Mouse (Mus musculus) heart, postnatal 25 days (tissue): Measurements from ENCODE around the gene Ndufa4l2. TPM values are rescaled to one million over a fixed set of nuclear protein-coding genes. Genes with fewer than 3 reads are reported as not detected.

ENCODE experiments used
- DNase-seq: peaks from one replicate; pipeline ENCODE4 v3.0.0; 2022; ENCODE audit warnings: low spot score
- intact Hi-C: fragments of 180-260 bp; cut with DNase I; formaldehyde crosslinking; loops from one replicate; pipeline ENCODE4 v1.15.1; 2025
- total RNA-seq, 2 experiments: library from RNA; stranded (reverse); gene quantifications; 2 replicates each; pipeline ENCODE4 v1.2.3; 2021

Ndufa4l2 gene
- total RNA-seq, 2 experiments from 2014 or later = 22.6 to 33.1 TPM

GRCm38 (mm10) chr10:127522088-127522581 lies 7.4 kb downstream of the Ndufa4l2 start, which contains the start of gene Shmt2:
TSS of gene Shmt2 (minus strand) at chr10:127522444.
- DNase-seq = peak; percentile 57

GRCm38 (mm10) chr10:127524646-127525255 lies 10.0 kb downstream of the Ndufa4l2 start:
- intact Hi-C loops = no loop called here
- no peak for DNase-seq

More at GRCm38 (mm10) chr10:127522088-127522581, 7.4 kb downstream of the Ndufa4l2 start, which contains the start of gene Shmt2:
- intact Hi-C loops = no loop called here

DNA sequence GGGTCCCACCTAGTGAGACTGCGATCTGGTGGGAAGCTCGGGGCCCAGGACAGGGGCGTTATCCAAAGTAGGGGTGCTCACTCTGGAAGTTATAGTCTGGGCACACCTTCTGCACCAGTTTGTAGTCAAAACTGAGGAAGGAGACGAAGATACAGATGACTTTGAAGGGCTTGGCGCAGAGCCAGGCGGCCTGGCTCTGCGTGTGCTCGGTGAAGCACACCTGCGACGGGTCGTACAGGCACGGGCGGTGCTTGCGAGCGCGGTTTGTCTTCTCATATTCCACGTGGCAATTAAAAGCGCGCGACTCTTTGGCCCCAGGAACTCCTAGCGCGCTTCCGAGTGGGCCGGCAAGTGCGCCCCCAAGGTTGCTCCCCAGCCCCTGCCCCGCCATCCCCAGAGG lies 11.3 kb downstream of the Ndufa4l2 start:
- intact Hi-C loops = no loop called here
- no peak for DNase-seq

DNA sequence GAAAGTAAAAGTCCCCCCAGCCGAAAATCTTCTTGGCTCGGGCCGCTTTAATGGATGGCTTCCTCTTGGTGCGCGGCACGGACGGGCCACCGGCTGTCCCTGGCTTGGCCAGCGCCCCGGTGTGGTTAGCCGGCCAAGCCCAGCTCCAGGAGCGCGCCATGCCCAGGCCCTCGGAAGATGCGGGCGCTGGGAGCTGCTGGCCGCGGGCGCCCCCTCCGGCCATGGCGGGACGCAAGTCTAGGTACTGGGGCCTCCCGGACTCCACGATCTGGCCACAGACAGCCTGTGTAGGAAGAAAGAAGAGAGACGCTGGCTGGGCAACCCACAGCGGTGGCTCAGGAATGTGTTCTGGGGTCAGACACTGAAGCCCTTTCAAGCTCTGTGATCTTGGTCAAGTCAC lies 11.9 kb downstream of the Ndufa4l2 start:
- intact Hi-C loops = no loop called here
- no peak for DNase-seq

DNA sequence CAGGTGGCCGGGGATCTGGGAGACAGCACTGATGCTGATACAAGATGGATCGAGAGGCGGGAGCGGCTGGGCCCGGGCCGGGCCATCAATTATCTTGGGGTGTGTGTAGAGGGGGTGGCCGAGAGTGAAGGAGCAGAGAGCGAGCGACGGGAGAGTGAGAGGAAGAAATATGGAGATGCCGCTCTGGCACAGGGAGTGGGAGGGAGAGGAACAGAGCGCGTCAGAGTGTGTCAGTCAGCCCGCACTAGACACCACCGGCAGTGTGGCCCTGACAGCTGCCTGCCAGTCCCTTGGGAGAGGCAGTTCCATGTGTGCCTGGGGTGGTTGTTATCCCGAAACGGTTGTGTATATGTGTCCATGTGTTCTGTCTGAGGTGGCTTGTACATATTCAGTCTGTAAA lies 12.7 kb downstream of the Ndufa4l2 start:
- intact Hi-C loops = no loop called here
- DNase-seq = no peak

- intact Hi-C loops = no loop called here
- no peak for DNase-seq
Observed at GRCm38 (mm10) chr10:127530945-127531344, 16.2 kb downstream of the Ndufa4l2 start.

DNA sequence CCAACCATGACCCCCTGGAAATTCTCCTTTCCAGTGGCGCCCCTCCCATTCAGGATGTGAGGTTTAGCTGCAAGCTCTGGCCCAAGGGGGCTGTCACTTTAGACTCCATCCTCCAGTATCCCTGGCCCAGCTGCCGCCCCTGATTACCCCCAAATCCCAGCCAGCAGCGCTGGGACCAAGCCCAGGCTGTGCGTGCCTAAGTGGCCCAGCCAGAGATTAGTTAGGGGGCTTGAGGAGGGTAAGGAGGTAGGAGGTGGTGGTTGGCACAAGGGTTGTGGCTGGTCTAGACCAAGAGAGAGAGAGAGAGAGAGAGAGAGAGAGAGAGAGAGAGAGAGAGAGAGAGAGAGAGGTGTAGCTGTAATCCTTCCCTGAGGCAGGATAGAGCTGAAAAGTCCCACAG lies 16.8 kb downstream of the Ndufa4l2 start:
- intact Hi-C loops = no loop called here
- no peak for DNase-seq

DNA sequence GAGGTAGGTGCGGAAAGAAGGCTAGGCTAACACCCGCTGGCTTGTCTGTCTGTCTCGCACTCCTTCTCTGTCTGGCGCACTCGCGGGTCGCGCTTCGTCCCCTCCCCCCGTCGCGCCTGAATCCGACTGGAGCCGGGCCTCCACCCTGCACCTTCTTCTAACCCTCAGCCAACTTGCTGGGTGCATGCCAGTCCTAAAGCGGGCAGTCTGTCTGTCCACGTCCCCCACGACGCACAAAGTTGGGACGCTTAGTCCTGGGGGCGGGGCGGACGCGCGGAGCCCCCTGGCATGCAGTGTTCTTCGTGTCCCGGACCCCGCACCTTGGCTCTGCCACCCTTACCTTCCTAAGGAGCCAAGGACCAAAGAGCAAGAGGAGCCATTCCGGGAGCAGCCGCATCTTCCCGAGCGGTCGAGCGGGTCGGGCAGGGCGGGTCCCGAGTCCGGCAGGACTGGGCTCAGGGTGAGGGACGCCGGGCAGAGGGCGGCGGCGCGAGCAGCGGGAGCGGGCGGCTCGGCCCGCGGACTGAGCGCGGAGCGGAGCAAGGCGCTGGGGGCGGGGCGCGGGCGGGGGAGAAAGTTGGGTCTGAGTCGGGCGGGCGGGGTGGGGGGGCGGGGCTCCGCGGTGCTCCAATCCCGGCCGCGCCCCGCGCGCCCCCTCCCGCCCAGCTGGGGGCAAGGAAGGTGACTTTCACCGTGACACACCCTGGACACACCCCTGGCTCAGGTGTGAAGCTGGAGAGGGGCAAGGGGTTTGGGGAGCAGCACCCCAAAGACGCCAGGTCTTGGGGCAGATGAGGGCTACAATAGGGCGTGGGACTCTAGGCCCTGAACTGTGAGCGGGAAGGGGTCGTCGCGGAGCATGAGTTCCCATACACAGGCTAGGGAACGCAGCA lies 19.5 kb downstream of the Ndufa4l2 start, which contains the start of gene Nxph4:
Nxph4 (minus strand) TSS at position 524 of the 893 bp plus-strand sequence.
- intact Hi-C loops = no loop called here
- DNase-seq = no peak

GRCm38 (mm10) chr10:127534929-127535384 lies 20.2 kb downstream of the Ndufa4l2 start:
- intact Hi-C loops = no loop called here
- DNase-seq = no peak

GRCm38 (mm10) chr10:127536586-127537314 lies 22.0 kb downstream of the Ndufa4l2 start:
- intact Hi-C loops = loop anchor here (1.0 kb wide), 1 partner anchor 23 kb away; no protein-coding TSS in a partner anchor
- no peak for DNase-seq

GRCm38 (mm10) chr10:127537854-127538583 lies 23.3 kb downstream of the Ndufa4l2 start:
- peak; percentile 50 for DNase-seq
- intact Hi-C loops = loop anchor here (1.0 kb wide), 1 partner anchor 29 kb away; no protein-coding TSS in a partner anchor

- intact Hi-C loops = no loop called here
Observed at GRCm38 (mm10) chr10:127541510-127541909, 26.7 kb downstream of the Ndufa4l2 start.

DNA sequence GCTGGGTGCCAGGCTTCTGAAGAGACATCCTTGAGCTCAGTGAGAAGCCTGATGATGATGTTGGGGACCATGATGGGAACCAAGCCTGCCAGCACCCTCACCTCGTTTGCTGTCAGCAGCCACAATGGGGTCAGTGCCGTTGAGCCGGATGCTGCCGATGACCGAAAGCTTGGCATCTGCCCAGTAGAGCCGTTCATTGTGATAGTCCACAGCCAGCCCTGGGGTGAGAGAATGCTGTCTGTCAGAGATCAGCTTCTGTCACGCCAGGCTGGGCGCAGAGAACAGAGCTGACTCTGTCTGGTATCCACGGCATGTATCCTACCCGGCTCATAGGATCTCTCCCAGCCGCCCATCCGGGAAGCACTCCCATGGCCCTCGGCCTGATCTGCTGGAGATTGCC lies 27.3 kb downstream of the Ndufa4l2 start:
- intact Hi-C loops = no loop called here
- DNase-seq = no peak

More at GRCm38 (mm10) chr10:127541510-127541909, 26.7 kb downstream of the Ndufa4l2 start:
- DNase-seq = no peak

- intact Hi-C loops = no loop called here
- no peak for DNase-seq
Observed at GRCm38 (mm10) chr10:127542720-127543119, 28.0 kb downstream of the Ndufa4l2 start.

DNA sequence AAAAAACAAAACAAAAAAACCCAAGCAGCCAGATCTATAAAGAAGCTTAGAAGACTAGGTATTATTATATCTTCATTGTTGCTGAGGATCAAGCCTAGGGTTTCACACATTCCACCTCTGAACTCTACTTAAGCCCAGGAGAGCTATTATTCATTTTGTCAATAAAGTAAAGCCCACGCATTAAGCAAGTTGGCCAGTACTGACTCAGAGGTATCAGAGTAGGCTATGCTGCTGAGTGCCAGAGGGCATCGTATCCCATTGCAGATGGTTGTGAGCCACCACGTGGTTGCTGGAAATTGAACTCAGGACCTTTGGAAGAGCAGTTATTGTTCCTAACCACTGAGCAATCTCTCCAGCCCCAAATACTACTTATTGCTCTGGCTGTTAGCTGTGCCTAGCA lies 29.1 kb downstream of the Ndufa4l2 start:
- intact Hi-C loops = no loop called here
- no peak for DNase-seq

DNA sequence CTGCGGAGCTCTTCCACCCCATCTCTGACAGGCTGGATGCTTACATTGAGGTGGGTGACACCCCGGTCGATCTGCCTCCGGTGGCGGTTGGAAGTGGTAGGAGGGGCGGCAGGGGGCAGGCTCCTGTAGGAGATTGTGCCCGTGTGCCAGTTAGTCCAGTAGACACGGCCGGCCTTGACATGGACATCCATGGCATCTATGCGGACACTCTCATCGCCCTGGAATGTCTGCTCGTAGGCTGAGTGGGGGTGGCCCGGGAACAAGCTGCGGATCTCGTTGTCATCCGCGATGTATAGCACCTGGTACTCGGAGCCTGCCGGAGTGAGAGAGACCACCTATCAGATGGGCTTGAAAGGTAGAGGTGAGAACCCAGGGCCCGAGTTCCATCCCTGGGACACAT lies 29.6 kb downstream of the Ndufa4l2 start:
- DNase-seq = no peak
- intact Hi-C loops = no loop called here

GRCm38 (mm10) chr10:127546505-127546904 lies 31.7 kb downstream of the Ndufa4l2 start:
- intact Hi-C loops = no loop called here

DNA sequence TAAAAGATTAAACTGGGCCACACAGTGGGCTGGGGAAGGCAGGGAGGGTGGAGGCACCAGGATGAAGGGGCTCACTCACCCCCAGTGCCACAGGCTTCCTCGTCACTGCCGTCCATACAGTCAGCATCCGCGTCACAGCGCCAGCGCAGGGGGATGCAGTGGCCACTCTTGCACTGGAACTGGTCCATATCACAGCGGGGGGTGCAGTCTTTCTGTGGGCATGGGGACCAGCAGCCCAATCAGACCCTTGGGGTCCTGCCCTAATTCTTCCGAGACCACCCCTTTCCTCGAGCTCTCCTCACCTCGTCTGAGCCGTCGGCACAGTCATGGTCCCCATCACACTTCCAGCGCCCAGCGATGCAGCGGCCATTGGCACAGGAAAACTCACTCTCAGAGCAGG lies 33.5 kb downstream of the Ndufa4l2 start:
- intact Hi-C loops = no loop called here

More at GRCm38 (mm10) chr10:127546505-127546904, 31.7 kb downstream of the Ndufa4l2 start:
- no peak for DNase-seq

GRCm38 (mm10) chr10:127549892-127550291 lies 35.1 kb downstream of the Ndufa4l2 start:
- intact Hi-C loops = no loop called here
- no peak for DNase-seq

More for the DNA sequence above, 33.5 kb downstream of the Ndufa4l2 start:
- no peak for DNase-seq
